Mouse (Mus musculus) intestine, postnatal 0 days (tissue): Measurements from ENCODE around the gene Hras. TPM values are rescaled to one million over a fixed set of nuclear protein-coding genes. Genes with fewer than 3 reads are reported as not detected.
A peak's percentile ranks its signal among the peaks of the same experiment; 100 is the strongest.

Experiments
- ATAC-seq: fragments of 200-750 bp; cut with Nextera tagmentation; 2 replicates; pipeline ENCODE4 v1.8.0; 2017; ENCODE audit warnings: mild to moderate bottlenecking, moderate TSS enrichment, moderate library complexity
- H3K27ac ChIP-seq: fragments of 300-500 bp; sonication (generic); 2 replicates; pipeline ENCODE4 v1.5.1; 2014; ENCODE audit warnings: mild to moderate bottlenecking, low read depth, low read length, moderate library complexity
- H3K27me3 ChIP-seq: fragments of 300-500 bp; sonication (generic); replicated peaks from 2 replicates; pipeline ENCODE4 v1.6.1; 2014; ENCODE audit warnings: low read length, mixed read lengths; ENCODE audit not compliant: control insufficient read depth, insufficient read depth
- H3K36me3 ChIP-seq: fragments of 300-500 bp; sonication (generic); 2 replicates; pipeline ENCODE4 v1.6.1; 2014; ENCODE audit warnings: mild to moderate bottlenecking, moderate library complexity; ENCODE audit not compliant: control insufficient read depth, insufficient read depth
- H3K4me1 ChIP-seq: fragments of 300-500 bp; sonication (generic); replicated peaks from 2 replicates; pipeline ENCODE4 v1.6.1; 2014; ENCODE audit warnings: antibody characterized with exemption, low read length, mixed read lengths; ENCODE audit not compliant: control insufficient read depth, insufficient read depth
- H3K4me2 ChIP-seq: fragments of 300-500 bp; sonication (generic); replicated peaks from 2 replicates; pipeline ENCODE4 v1.6.1; 2014; ENCODE audit warnings: low read depth, mild to moderate bottlenecking, moderate library complexity
- H3K4me3 ChIP-seq: fragments of 300-500 bp; sonication (generic); 2 replicates; pipeline ENCODE4 v1.5.1; 2014; ENCODE audit warnings: low read depth, low read length
- H3K9ac ChIP-seq: fragments of 300-500 bp; sonication (generic); 2 replicates; pipeline ENCODE4 v1.6.1; 2014; ENCODE audit warnings: mild to moderate bottlenecking, low read depth, low read length
- H3K9me3 ChIP-seq: fragments of 300-500 bp; sonication (generic); 2 replicates; pipeline ENCODE4 v1.6.1; 2016; ENCODE audit warnings: mixed run types; ENCODE audit not compliant: control insufficient read depth
- CTCF ChIP-seq: sonication (generic); IDR thresholded peaks from 2 replicates; pipeline ENCODE4 v1.5.1; 2016; ENCODE audit warnings: low read depth, mild to moderate bottlenecking, control low read depth, antibody characterized with exemption, moderate library complexity
- WGBS: fragments of 180-500 bp; shearing (Covaris S2); extraction: QIAGEN DNeasy Blood & Tissue Kit; methylation state at CpG from one replicate; pipeline ENCODE4 v1.1.7; 2014; 5-methylcytosine and 5-hydroxymethylcytosine counted together
- microRNA counts: library from miRNA; unstranded; fragments of <30 nt; microRNA quantifications from one replicate; lab custom pipeline; 2016
- microRNA-seq: library from miRNA; unstranded; fragments of <30 nt; microRNA quantifications from one replicate; pipeline ENCODE4, GENCODE M21; 2016
- polyA plus RNA-seq: library from polyadenylated mRNA; unstranded; fragments of >200 nt; fragmentation: Nextera tagmentation; extraction: Ambion mirVana; gene quantifications from 2 replicates; pipeline ENCODE4 v1.2.1, GENCODE M21; 2015

Hras gene
- polyA plus RNA-seq, 1 experiment from 2014 or later = 72.3 TPM

- Histone ChIP-seq H3K4me1 (no peaks in the 10 kb centered on the region), H3K27ac (no peak overlapping the region), H3K4me3 (no peak overlapping the region), H3K27me3 (no peaks in the 10 kb centered on the region), H3K9me3 (no peaks in the 10 kb centered on the region), H3K4me2 (no peak overlapping the region), H3K36me3 (peaks cover 27% of the 10 kb centered on the region), H3K9ac (no peak overlapping the region)
- no peak for TF ChIP-seq CTCF
- ATAC-seq = no peak
- WGBS = 89% methylated on average over 4 of the region's 4 CpGs
Observed at GRCm38 (mm10) chr7:141141326-141141725, 52.5 kb downstream of the Hras start.

MicroRNAs within 50 kb of the gene (microRNA counts, 519-probe panel; counts per million panel counts)
- microRNA mmu-miR-210 (lab: Ali Mortazavi, UCI) = 4,121 counts per million, percentile 58 among the panel's probes with 10 or more counts

Small RNAs within 50 kb of the gene (microRNA-seq; reads per million reads assigned to microRNA genes)
- 449 reads per million, percentile 67 among the genes with 10 or more reads in this experiment for gene Mir210

Other genes with a start within 250 kb of the Hras start
- gene Ifitm5, start 243.7 kb downstream of the Hras start, polyA plus RNA-seq = 0.34 and 0.75 TPM in 2 replicates
- 0.38 TPM in 1 of 2 replicates, not detected in the other for gene Gm45717, start 238.1 kb downstream of the Hras start, polyA plus RNA-seq
- gene Ifitm2, start 238.0 kb downstream of the Hras start, polyA plus RNA-seq = 686 and 738 TPM in 2 replicates
- gene Ifitm1, start 226.8 kb downstream of the Hras start, polyA plus RNA-seq = 122 and 133 TPM in 2 replicates
- 324 and 334 TPM in 2 replicates for gene Ifitm3, start 183.2 kb downstream of the Hras start, polyA plus RNA-seq
- gene Ifitm6, start 176.1 kb downstream of the Hras start, polyA plus RNA-seq = 0.93 and 1.0 TPM in 2 replicates
- not detected in 2 replicates for gene Gm17387, start 164.9 kb downstream of the Hras start, polyA plus RNA-seq
- 1.9 and 2.9 TPM in 2 replicates for gene B4galnt4, start 132.9 kb downstream of the Hras start, polyA plus RNA-seq
- 35.3 and 38.6 TPM in 2 replicates for gene Pkp3, start 115.8 kb downstream of the Hras start, polyA plus RNA-seq
- 42.1 and 43.2 TPM in 2 replicates for gene Sigirr, start 93.4 kb downstream of the Hras start, polyA plus RNA-seq
- 46.8 and 50.1 TPM in 2 replicates for gene Ano9, start 76.2 kb downstream of the Hras start, polyA plus RNA-seq
- 36.6 and 37.7 TPM in 2 replicates for gene Ptdss2, start 71.6 kb downstream of the Hras start, polyA plus RNA-seq
- gene Rnh1, start 21.1 kb downstream of the Hras start, polyA plus RNA-seq = 133 and 141 TPM in 2 replicates
- gene Lrrc56, start 152 bp upstream of the Hras start, polyA plus RNA-seq = 3.2 and 3.7 TPM in 2 replicates
- 2.7 and 3.4 TPM in 2 replicates for gene Lmntd2, start 20.1 kb upstream of the Hras start, polyA plus RNA-seq
- gene Rassf7, start 21.9 kb upstream of the Hras start, polyA plus RNA-seq = 47.6 and 52.7 TPM in 2 replicates
- gene Phrf1, start 34.8 kb upstream of the Hras start, polyA plus RNA-seq = 24.7 and 27.8 TPM in 2 replicates
- gene Irf7, start 72.5 kb upstream of the Hras start, polyA plus RNA-seq = 120 and 124 TPM in 2 replicates
- 914 and 971 TPM in 2 replicates for gene Cdhr5, start 82.8 kb upstream of the Hras start, polyA plus RNA-seq
- gene Sct, start 85.1 kb upstream of the Hras start, polyA plus RNA-seq = 348 and 368 TPM in 2 replicates
- gene Drd4, start 98.0 kb upstream of the Hras start, polyA plus RNA-seq = 0.33 and 0.38 TPM in 2 replicates
- gene Deaf1, start 133.7 kb upstream of the Hras start, polyA plus RNA-seq = 52.8 and 55.7 TPM in 2 replicates
- 21.8 and 23.3 TPM in 2 replicates for gene Tmem80, start 133.7 kb upstream of the Hras start, polyA plus RNA-seq
- 234 and 248 TPM in 2 replicates for gene Eps8l2, start 144.9 kb upstream of the Hras start, polyA plus RNA-seq
- 706 and 711 TPM in 2 replicates for gene Taldo1, start 198.2 kb upstream of the Hras start, polyA plus RNA-seq
- gene Gatd1, start 220.1 kb upstream of the Hras start, polyA plus RNA-seq = 34.3 and 37.1 TPM in 2 replicates
- gene Cend1, start 235.5 kb upstream of the Hras start, polyA plus RNA-seq = 2.7 and 3.3 TPM in 2 replicates
- gene Slc25a22, start 243.9 kb upstream of the Hras start, polyA plus RNA-seq = 65.8 and 67.7 TPM in 2 replicates